In the genomic region with DNA sequence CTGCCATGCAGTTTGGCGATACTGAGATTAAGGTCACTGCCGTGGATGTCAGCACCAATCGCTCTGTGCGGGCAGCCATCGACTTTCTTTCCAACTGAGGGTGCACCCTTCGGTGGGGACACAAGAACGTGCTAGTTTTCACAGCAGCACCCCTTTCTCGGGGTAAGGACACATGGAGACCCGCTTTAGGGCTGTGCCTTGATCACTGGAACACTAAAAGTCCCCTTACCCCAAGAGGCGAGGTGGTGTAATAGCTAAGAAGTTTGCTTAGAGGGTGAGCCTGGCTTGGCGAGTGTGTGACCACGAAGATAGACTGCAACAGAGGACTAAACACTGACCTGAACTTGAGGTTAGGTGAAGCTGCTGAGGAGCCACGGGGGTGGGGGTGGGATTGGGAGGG, we compare ENCODE assay signal across 16 mouse cellular contexts. TPM values are rescaled to one million over a fixed set of nuclear protein-coding genes. Genes with fewer than 3 reads are reported as not detected.
"Had no signal": no experiment of that assay in that cellular context is flagged by ENCODE, and none has a peak within 500 bp of the region (broad histone marks: within the 10 kb centered on the region; RNA-seq: fewer than 3 reads in every experiment).

No protein-coding gene starts in this region.

- H3K9me3 ChIP-seq: liver, embryonic 15.5 days; neural tube, embryonic 12.5 days had no signal

- H3K27ac ChIP-seq: liver, embryonic 15.5 days; macrophage; neural tube, embryonic 12.5 days had no signal

- H3K27me3 ChIP-seq: liver, embryonic 15.5 days; neural tube, embryonic 12.5 days had no signal

- H3K9ac ChIP-seq: liver, embryonic 15.5 days; lung, embryonic 14.5 days; neural tube, embryonic 12.5 days had no signal

- H3K4me2 ChIP-seq: liver, embryonic 11.5 days; liver, embryonic 15.5 days; lung, embryonic 14.5 days; neural tube, embryonic 12.5 days had no signal

- DNase-seq: kidney, adult 11 months; kidney, adult 9 months; kidney, postnatal 10 days; left cerebral cortex, postnatal 4 days; lung, embryonic 14.5 days; lung, postnatal 10 days; midbrain, embryonic 14.5 days; thymus, adult 18-20 months; thymus, postnatal 25 days had no signal

- H3K4me3 ChIP-seq: liver, embryonic 15.5 days; myocyte; neural tube, embryonic 12.5 days had no signal

RNA-seq across cellular contexts. Expression of gene Gm11037, which starts 11.8 kb away (rescaled TPM):
- polyA plus RNA-seq: large intestine, adult 2 months; limb, embryonic 14.5 days; liver, embryonic 11.5 days; liver, embryonic 15.5 days; lung, embryonic 14.5 days; macrophage; midbrain, embryonic 14.5 days; myocyte; neural tube, embryonic 12.5 days had no signal
